Mouse (Mus musculus) hindbrain, embryonic 10.5 days (tissue): ENCODE measurements at regions not wholly inside any gene's neighbourhood (a gene's known extent, or its start where the extent isn't known, plus 50 kb on each side); places are given as distances from the start of the nearest gene placed in this dataset.

Experiments
- DNase-seq: peaks from one replicate; pipeline ENCODE4 v3.0.0-alpha.2; 2017; ENCODE audit warnings: low spot score
- H3K27ac ChIP-seq: fragments of 300-500 bp; sonication (generic); 2 replicates; pipeline ENCODE4 v1.5.1; 2016; ENCODE audit warnings: mild to moderate bottlenecking, moderate library complexity
- H3K27me3 ChIP-seq: fragments of 300-500 bp; sonication (generic); 2 replicates; pipeline ENCODE4 v1.6.1; 2016; ENCODE audit warnings: mild to moderate bottlenecking; ENCODE audit not compliant: poor library complexity, insufficient read depth, severe bottlenecking
- H3K36me3 ChIP-seq: fragments of 300-500 bp; sonication (generic); 2 replicates; pipeline ENCODE4 v1.6.1; 2016; ENCODE audit warnings: mild to moderate bottlenecking, moderate library complexity
- H3K4me1 ChIP-seq: fragments of 300-500 bp; sonication (generic); replicated peaks from 2 replicates; pipeline ENCODE4 v1.6.1; 2016; ENCODE audit warnings: mild to moderate bottlenecking
- H3K4me3 ChIP-seq: fragments of 300-500 bp; sonication (generic); 2 replicates; pipeline ENCODE4 v1.5.1; 2016; ENCODE audit warnings: mild to moderate bottlenecking, moderate library complexity
- H3K9me3 ChIP-seq: fragments of 300-500 bp; sonication (generic); 2 replicates; pipeline ENCODE4 v1.6.1; 2016; ENCODE audit warnings: mild to moderate bottlenecking, moderate library complexity
- WGBS: fragments of 180-500 bp; shearing (Covaris S2); methylation state at CpG from one replicate; pipeline ENCODE4 v1.1.7; 2016; 5-methylcytosine and 5-hydroxymethylcytosine counted together

DNA sequence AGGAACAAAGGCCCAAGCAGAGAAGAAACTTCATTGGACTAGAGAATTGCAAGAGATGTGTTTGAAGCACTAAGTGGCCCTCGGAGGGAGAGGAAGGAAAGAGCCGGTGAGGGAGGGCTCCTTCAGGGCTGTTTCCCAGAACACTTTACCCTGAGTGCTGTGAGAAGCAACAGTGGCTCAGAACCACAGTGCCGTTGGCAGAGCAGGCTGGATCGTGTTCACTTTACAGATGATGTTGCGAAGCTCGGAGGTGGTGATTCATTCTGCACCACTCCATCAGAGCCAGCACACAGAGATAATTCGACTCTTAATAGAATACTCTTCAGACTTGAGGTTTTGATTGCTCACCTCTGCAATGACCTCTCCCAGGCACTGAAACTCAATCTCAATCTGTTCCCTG is 58.2 kb upstream of the Cep78 start:
- Histone ChIP-seq H3K36me3 (no peaks in the 10 kb centered on the region), H3K27me3 (no peaks in the 10 kb centered on the region), H3K27ac (no peak overlapping the region), H3K9me3 (no peaks in the 10 kb centered on the region), H3K4me3 (no peak overlapping the region), H3K4me1 (peaks cover 4% of the 10 kb centered on the region; the same call in 1 of the 2 replicates)
- WGBS: 91% methylated on average over 7 of the region's 7 CpGs
- no peak for DNase-seq

DNA sequence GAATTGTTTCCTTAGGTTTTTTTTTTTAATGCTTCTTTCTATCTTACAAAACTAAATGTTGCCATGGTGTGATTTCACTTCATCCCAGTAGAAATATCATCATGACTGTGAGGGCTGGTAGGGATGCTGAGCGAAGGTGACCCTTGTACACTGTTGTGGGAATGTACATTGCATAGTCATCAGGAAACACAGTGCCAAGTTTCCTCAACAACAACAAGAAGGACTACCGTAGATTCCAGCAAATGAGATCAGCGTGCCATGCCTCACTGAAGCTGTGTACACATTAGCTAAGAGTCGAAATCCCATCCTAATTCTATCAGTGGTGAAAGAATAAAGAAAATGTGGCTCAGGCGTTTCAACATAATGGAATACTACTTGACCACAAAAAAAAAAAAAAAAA is 57.1 kb upstream of the Cep78 start:
- 92% methylated on average over 5 of the region's 5 CpGs for WGBS
- H3K36me3 ChIP-seq: no peaks in the 10 kb centered on the region
- H3K9me3 ChIP-seq: no peaks in the 10 kb centered on the region

DNA sequence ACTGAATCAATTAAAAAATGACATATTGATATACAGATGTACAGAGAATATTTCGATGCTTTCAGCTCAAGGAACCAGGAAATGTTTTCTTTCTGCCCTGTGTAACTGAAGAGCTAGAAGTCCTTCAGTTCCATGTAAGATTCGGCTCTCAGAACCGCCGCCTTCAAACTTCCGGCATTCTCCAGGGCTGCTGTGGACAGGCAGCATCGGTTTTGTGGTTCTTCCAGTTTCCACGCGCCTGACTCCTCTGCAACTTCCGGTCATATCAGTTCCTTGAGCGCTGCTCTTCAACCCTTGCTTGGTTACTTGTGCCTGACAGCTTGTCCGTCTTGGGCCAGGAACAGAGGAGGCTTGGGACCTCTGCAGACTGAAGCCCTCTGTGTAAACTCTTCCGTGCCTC is 53.0 kb upstream of the Cep78 start:
- Histone ChIP-seq H3K27me3 (no peaks in the 10 kb centered on the region), H3K4me1 (no peaks in the 10 kb centered on the region), H3K36me3 (no peaks in the 10 kb centered on the region), H3K4me3 (no peak overlapping the region), H3K9me3 (no peaks in the 10 kb centered on the region), H3K27ac (no peak overlapping the region)
- DNase-seq: no peak
- WGBS: 85% methylated on average over 12 of the region's 12 CpGs

More for the DNA sequence above, 57.1 kb upstream of the Cep78 start:
- peaks cover 4% of the 10 kb centered on the region; the same call in 1 of the 2 replicates for H3K4me1 ChIP-seq
- H3K27ac ChIP-seq: no peak overlapping the region
- no peak overlapping the region for H3K4me3 ChIP-seq
- DNase-seq: no peak
- H3K27me3 ChIP-seq: no peaks in the 10 kb centered on the region
